Mouse (Mus musculus) macrophage (primary cell): ENCODE measurements around the gene Gm20509. TPM values are rescaled to one million over a fixed set of nuclear protein-coding genes. Genes with fewer than 3 reads are reported as not detected.
"Not testable (repeated sequence)": the region's sequence is repeated elsewhere in the genome, so short reads cannot be mapped to it uniquely, and the experiment has no call there.

Experiments used
- H3K27ac ChIP-seq: fragments of 350-480 bp; formaldehyde crosslinking; 2 replicates; pipeline ENCODE4 v1.9.0; 2021
- H3K36me3 ChIP-seq: fragments of 350-480 bp; formaldehyde crosslinking; 2 replicates; pipeline ENCODE4 v1.9.0; 2021; ENCODE audit errors: inconsistent target
- H3K4me3 ChIP-seq: fragments of 350-480 bp; formaldehyde crosslinking; 2 replicates; pipeline ENCODE4 v1.9.0; 2021; ENCODE audit errors: inconsistent target
- H3K79me2 ChIP-seq: fragments of 350-480 bp; formaldehyde crosslinking; 2 replicates; pipeline ENCODE4 v1.9.0; 2021; ENCODE audit errors: inconsistent target
- WGBS: methylation state at CpG from one replicate; pipeline ENCODE4 v1.1.7; 2026; ENCODE audit warnings: inconsistent platforms; ENCODE audit not compliant: missing documents; 5-methylcytosine and 5-hydroxymethylcytosine counted together
- polyA plus RNA-seq: library from polyadenylated mRNA; stranded (reverse); fragments of 250-400 nt; gene quantifications from 3 replicates; pipeline ENCODE4 v1.2.4, GENCODE M21; 2018; ENCODE audit warnings: inconsistent platforms

The Gm20509 gene
- polyA plus RNA-seq, 1 experiment from 2014 or later: not detected

DNA sequence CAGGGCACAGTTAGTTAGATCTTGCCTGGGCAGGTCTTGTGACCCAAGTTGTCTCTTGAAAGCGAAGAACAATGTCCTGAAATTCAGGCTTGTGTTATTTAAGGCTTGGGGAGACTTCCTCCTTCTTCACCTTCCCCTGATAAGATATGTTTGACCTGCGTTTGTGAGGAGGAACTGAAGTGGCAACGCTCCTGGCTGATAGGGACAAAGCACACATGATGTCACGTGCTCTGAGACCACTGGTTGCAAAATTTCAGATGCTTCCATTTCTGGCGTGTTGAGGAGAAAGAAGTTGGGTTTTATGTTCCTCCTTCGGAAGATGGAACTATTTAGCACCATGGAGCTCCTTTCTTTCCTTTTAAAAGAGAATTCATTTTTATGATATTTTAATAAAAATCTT is 16.4 kb upstream of the Gm20509 start:
- no peaks in the 10 kb centered on the region for H3K36me3 ChIP-seq
- 7% methylated on average over 6 of the region's 6 CpGs for WGBS
- no peak overlapping the region for H3K4me3 ChIP-seq
- H3K79me2 ChIP-seq: no peaks in the 10 kb centered on the region
- no peak overlapping the region for H3K27ac ChIP-seq

DNA sequence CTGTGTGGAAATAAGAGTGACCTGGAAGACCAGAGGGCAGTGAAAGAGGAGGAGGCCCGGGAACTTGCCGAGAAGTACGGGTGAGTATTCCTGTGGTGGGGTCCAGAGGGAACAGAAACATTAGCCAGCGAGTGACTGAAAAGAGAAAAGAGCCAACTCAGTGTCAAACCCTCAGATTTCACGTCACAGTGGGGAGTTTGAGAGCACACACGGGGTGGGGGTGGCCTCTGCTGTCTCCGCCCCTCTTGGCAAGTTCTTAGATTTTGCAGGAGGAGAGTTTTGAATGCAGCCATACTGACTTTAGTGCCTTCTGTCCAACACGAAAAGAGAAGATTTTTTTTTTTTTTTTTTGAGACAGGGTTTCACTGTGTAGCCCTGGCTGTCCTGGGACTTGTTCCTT is 15.1 kb upstream of the Gm20509 start:
- 36% methylated on average over 8 of the region's 8 CpGs for WGBS
- H3K4me3 ChIP-seq: no peak overlapping the region
- H3K27ac ChIP-seq: no peak overlapping the region
- no peaks in the 10 kb centered on the region for H3K36me3 ChIP-seq
- no peaks in the 10 kb centered on the region for H3K79me2 ChIP-seq

DNA sequence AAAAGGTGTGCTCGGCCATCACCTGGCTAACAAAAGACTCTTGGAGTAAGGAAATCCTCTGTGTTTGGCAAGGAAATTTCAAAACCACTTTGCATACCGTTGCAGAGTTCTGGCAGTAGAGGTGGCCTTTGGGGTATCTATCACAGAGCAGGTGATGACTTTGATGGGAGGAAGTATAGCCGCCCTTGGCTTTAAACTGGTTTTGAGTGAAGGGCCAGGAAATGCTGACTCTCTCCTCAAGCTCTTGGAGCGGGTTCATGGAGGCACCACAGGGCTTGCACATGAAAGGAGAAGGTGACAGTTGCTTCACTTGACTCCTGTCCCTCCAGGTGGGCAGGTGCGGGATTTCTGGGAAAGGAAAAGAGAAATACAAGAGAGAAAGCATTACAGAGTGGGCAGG is 14.7 kb upstream of the Gm20509 start:
- H3K36me3 ChIP-seq: no peaks in the 10 kb centered on the region
- 58% methylated on average over 5 of the region's 5 CpGs for WGBS
- H3K4me3 ChIP-seq: no peak overlapping the region
- no peaks in the 10 kb centered on the region for H3K79me2 ChIP-seq
- no peak overlapping the region for H3K27ac ChIP-seq

DNA sequence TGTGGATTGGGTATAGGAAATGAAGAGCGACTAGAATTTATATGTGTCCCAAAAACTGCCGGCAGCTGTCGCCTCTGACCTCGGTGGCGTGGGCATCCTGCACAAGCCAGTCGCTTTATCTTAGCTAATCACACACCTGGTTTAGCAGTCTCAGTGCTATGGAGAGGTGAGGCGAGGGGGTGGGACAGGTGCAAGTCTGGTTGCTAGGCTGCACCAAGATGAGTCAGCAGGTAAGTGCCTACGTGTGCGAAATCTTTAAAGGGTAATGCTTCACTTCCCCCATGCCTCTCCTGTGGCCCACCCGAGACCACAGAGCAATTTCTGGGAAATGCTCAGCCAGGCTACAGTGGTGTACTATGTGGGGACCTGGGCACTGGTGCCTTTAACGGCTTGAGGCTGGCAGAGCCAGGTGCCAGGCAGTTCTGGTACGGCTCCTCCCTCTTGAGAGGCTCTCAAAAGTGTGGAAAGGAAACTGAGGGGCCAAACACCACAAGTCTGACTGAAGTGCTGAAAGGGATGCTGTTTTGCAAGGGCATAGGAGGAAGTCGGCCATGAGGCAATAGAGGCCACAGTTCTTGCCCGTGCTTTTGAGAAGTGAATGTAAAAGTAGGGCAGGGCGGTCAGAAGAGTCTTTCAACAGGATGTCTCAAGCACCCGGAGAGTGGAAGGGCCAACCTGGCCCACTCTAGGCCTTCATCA is 12.9 kb upstream of the Gm20509 start:
- H3K27ac ChIP-seq: peak overlapping the region; percentile 46
- H3K4me3 ChIP-seq: no peak overlapping the region
- H3K79me2 ChIP-seq: no peaks in the 10 kb centered on the region
- no peaks in the 10 kb centered on the region for H3K36me3 ChIP-seq
- WGBS: 19% methylated on average over 16 of the region's 16 CpGs

DNA sequence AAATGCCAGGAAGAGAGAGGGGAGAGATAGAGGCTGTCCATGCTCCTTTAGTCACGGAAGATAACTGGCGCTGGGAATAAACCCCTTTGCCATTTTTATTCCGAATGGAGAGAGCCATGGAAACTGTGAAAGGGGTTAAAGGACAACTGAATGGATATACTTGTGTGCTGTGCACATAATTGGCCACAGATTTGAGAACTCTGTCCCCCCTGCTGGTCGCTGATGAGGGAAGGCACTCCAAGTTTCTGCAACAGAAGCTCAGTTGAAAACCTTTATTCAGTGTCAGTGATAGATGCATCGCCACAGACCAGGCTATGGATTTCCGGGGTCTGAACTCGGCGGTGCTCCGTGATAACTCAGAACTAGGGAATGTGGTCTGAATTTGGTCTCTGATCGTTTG is 12.1 kb upstream of the Gm20509 start:
- no peaks in the 10 kb centered on the region for H3K79me2 ChIP-seq
- no peak overlapping the region for H3K4me3 ChIP-seq
- peak overlapping the region; percentile 46 for H3K27ac ChIP-seq
- WGBS: 84% methylated on average over 10 of the region's 10 CpGs
- H3K36me3 ChIP-seq: no peaks in the 10 kb centered on the region

DNA sequence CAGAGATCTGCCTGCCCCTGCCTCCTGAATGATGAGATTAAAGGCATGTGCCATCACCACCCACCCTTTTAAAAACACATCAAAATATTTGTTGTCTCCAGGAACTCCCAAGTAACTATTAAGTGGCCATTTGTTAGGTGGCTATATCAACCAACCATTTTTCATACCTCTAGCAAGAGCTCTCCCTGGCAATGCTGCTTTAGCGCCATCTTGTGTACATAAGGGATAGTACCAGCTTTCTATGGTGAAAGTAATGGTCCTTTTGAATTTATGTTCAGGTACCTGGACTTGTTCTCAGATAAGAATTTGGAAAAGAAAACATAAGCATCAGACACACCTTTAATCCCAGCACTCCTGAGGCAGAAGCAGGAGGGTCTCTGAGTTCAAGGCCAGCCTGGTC is 10.5 kb upstream of the Gm20509 start:
- 8% methylated on average over 1 of the region's 1 CpGs for WGBS
- H3K27ac ChIP-seq: no peak overlapping the region
- no peaks in the 10 kb centered on the region for H3K79me2 ChIP-seq
- no peak overlapping the region for H3K4me3 ChIP-seq
- no peaks in the 10 kb centered on the region for H3K36me3 ChIP-seq

DNA sequence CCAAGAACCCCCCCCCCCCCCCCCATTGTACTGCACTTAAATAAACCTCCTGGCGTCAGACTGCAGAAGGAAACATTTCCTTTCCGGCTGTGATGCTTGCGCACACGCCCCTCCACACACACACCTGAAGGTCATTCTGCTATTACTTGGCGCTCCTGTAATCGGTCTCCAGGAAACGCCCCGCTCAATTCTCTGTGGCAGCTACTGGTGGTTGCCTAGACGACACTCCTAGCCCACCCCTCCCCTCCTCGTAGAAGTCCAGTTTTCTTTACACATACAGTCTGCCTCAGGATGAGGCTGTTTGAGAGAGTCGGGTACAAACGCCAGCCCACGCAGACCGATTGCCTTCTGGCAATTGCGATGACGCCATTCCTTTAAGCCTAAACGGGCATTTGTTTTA is 7.7 kb upstream of the Gm20509 start:
- Histone ChIP-seq H3K36me3 (no peaks in the 10 kb centered on the region), H3K79me2 (no peaks in the 10 kb centered on the region), H3K4me3 (no peak overlapping the region), H3K27ac (no peak overlapping the region)
- 92% methylated on average over 17 of the region's 17 CpGs for WGBS

DNA sequence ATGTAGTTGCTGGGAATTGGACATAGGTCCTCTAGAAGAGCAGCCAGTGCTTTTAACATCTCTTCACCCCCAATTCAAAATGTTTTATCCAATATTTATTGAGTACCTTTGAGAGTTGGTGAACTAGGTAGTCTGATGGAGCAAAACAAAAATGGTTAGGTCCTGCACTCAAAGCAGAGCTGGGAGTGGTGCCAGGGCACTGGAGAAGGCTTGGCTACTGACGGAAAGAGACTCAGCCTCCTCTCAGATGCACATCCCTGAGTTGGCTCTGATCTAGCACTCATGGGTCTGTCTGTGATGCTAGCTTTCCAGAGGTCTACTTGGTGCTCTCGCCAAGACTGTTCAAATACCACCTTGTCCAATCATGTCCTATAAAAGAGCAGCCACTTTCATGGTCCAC is 4.4 kb upstream of the Gm20509 start:
- Histone ChIP-seq H3K4me3 (no peak overlapping the region), H3K27ac (no peak overlapping the region)
- WGBS: 93% methylated on average over 2 of the region's 2 CpGs

DNA sequence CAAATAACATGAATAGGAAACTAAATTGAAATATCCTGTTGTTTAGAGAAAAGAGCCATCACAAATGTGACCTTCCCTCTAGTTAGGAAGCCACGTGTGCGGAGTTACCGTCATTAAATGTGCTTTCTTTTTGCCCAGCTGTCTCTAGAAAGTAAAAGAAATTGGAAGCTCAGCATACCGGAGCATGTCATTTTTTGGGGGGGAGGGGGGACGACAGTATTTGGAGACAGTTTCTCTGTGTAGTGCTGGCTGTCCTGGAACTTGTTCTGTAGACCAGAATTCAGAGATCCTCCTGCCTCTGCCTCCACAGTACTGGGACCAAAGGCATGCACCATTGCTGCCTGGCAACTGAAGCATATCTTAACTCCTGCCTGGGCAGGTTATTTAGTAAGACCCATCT is 734 bp upstream of the Gm20509 start, which contains the start of gene Khdc3:
Gene Khdc3 (plus strand): TSS at position 301 of the 400 bp plus-strand sequence.
- H3K36me3 ChIP-seq: no peaks in the 10 kb centered on the region
- 92% methylated on average over 5 of the region's 5 CpGs for WGBS
- no peaks in the 10 kb centered on the region for H3K79me2 ChIP-seq
- H3K4me3 ChIP-seq: no peak within 1 kb of the TSS
- no peak within 1 kb of the TSS for H3K27ac ChIP-seq

More for the DNA sequence above, 4.4 kb upstream of the Gm20509 start:
- Histone ChIP-seq H3K79me2 (no peaks in the 10 kb centered on the region), H3K36me3 (no peaks in the 10 kb centered on the region)

DNA sequence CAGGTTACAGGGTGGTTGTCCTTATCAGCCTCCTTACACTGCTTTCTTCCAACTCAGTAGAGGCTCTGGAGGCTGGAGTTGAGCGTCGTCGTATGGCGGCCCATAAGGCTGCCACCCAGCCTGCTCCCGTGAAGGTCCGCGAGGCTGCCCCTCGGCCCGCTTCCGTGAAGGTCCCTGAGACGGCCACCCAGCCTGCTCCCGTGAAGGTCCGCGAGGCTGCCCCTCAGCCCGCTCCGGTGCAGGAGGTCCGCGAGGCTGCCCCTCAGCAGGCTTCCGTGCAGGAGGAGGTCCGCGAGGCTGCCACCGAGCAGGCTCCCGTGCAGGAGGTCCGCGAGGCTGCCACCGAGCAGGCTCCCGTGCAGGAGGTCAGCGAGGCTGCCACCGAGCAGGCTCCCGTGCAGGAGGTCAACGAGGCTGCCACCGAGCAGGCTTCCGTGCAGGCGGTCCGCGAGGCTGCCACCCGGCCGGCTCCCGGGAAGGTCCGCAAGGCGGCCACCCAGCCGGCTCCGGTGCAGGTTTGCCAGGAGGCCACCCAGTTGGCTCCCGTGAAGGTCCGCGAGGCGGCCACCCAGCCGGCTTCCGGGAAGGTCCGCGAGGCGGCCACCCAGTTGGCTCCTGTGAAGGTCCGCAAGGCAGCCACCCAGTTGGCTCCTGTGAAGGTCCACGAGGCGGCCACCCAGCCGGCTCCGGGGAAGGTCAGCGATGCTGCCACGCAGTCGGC is 1.0 kb downstream of the Gm20509 start:
- no peaks in the 10 kb centered on the region for H3K79me2 ChIP-seq
- no peak overlapping the region for H3K27ac ChIP-seq
- 25% methylated on average over 54 of the region's 60 CpGs for WGBS
- no peak overlapping the region for H3K4me3 ChIP-seq
- no peaks in the 10 kb centered on the region for H3K36me3 ChIP-seq

DNA sequence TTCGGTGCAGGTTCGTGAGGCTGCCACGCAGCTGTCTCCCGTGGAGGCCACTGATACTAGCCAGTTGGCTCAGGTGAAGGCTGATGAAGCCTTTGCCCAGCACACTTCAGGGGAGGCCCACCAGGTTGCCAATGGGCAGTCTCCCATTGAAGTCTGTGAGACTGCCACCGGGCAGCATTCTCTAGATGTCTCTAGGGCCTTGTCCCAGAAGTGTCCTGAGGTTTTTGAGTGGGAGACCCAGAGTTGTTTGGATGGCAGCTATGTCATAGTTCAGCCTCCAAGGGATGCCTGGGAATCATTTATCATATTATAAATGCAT is 1.6 kb downstream of the Gm20509 start:
- 73% methylated on average over 5 of the region's 5 CpGs for WGBS
- H3K36me3 ChIP-seq: no peaks in the 10 kb centered on the region
- no peak overlapping the region for H3K27ac ChIP-seq
- no peak overlapping the region for H3K4me3 ChIP-seq
- no peaks in the 10 kb centered on the region for H3K79me2 ChIP-seq

DNA sequence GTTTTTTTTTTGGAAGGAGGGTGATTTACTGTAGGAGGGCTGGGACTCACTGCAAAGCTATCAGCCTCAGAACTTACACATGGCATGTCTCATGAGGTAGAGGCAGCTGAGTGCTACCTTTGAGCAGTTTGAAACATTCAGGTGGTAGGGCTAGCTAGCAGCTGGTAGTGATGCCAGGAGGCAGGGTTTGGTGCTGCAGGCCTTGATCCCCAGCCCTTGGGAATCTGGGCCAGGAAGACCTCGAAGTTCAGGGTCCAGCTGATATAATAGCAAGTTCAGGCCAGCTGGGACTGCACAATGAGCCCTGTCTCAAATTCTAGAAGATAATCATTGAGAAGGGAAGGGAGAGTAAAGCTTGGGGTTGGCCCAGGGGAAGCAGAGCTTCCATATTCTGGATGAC is 2.9 kb downstream of the Gm20509 start:
- H3K27ac ChIP-seq: no peak overlapping the region
- no peak overlapping the region for H3K4me3 ChIP-seq
- 91% methylated on average over 1 of the region's 1 CpGs for WGBS
- no peaks in the 10 kb centered on the region for H3K36me3 ChIP-seq
- H3K79me2 ChIP-seq: no peaks in the 10 kb centered on the region

DNA sequence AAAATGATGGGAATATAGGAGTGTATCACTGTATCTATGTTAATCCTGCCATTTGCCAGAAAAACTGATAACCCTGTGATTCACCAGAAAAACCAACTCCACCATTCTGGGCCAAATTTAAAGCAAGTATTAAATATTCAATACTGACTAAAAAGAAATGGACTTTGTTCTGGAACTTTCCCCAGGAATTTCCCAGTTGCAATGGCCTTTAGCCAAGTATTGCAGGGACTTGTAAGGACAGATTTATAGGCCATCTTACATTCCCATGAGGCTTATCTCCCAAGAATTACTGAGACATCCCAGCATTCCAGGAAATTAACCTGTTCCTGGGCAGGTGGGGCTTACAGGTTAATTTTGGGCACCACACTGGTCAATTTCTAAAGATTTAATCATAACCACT is 3.5 kb downstream of the Gm20509 start:
- H3K36me3 ChIP-seq: no peaks in the 10 kb centered on the region
- H3K79me2 ChIP-seq: no peaks in the 10 kb centered on the region
- H3K4me3 ChIP-seq: no peak overlapping the region
- H3K27ac ChIP-seq: no peak overlapping the region

DNA sequence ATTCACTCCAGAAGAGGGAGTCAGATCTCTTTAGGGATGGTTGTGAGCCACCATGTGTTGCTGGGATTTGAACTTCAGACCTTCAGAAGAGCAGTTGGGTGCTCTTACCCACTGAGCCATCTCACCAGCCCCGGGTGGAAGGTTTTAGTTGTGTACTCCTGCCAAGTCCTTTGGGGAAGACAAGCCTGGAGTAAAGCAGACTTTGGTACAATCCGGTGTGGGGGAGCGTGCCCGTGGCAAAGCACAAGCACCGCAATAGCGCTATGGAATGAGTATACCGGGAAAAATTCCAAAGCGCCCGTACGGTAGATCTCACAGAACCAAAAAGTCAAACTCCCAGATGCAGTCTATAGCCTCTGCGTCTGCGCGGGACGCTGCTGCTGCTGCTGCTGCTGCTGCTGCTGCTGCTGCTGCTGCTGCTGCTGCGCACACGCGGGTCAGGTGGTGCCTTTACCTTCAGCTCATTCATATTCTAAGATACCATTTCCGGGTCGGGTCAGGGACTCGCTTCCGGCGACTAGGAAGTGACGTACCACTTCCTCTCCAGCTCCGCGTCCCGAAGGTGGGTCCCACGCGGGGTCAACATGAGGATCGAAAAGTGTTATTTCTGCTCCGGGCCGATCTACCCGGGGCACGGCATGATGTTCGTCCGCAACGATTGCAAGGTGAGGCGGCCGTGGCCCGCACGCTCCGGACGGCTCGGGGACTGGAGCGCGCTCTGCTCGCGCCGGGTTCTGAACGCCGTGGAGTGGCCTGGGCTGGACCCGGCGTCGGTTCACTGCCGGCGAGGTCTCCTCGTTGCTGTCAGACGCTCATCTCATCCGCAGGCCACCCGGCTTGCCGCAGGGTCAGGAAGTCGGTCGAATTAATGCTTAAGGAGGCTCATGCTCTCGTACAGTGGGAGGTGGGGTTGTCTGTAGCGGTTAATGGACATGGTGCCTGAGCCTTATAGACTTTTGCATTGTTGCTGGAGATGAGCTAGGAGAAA is 10.9 kb downstream of the Gm20509 start, which contains the start of gene Rsl24d1:
Gene Rsl24d1 (plus strand): TSS at position 508 of the 988 bp plus-strand sequence.
- Histone ChIP-seq H3K79me2 (peaks cover 26% of the 10 kb centered on the region), H3K27ac (peak within 1 kb of the TSS; percentile 35), H3K36me3 (peaks cover 14% of the 10 kb centered on the region), H3K4me3 (peak within 1 kb of the TSS; percentile 90)
- WGBS: under 1% methylated on average over 64 of the region's 64 CpGs

DNA sequence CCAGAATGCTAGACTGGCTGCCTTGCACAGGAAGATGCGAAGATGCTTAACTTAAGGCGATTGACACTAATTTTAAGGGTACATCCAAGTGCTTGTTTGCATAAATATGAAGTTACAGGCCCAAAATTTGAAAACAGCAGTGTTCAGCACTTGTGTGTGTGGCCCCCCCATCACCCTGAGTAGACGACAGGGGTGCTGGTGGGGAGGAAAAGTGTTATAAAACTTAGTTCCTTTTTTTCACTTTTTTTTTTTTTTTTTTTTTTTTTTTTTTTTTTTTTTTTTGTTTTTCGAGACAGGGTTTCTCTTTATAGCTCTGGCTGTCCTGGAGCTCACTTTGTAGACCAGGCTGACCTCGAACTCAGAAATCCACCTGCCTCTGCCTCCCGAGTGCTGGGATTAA is 14.4 kb downstream of the Gm20509 start:
- Histone ChIP-seq H3K79me2 (peaks cover 26% of the 10 kb centered on the region), H3K36me3 (peaks cover 38% of the 10 kb centered on the region)
- not testable (repeated sequence) for H3K4me3 ChIP-seq, H3K27ac ChIP-seq
- 31% methylated on average over 3 of the region's 6 CpGs for WGBS
